Mouse (Mus musculus): ENCODE results near the gene Cfap300. TPM values are rescaled to one million over a fixed set of nuclear protein-coding genes. Genes with fewer than 3 reads are reported as not detected.

The Cfap300 gene
- polyA plus RNA-seq, 1 experiment from 2014 or later: 14.0 TPM

GRCm38 (mm10) chr9:8017253-8017913 lies 25.2 kb downstream of the Cfap300 start:
- no peak overlapping the region for H3K4me2 ChIP-seq (replicated peaks)
- no peaks in the 10 kb centered on the region for H3K9me3 ChIP-seq
- ATAC-seq (ENCODE audit: low FRiP score, low read depth): no peak
- H3K36me3 ChIP-seq: no peaks in the 10 kb centered on the region
- H3K4me1 ChIP-seq: no peaks in the 10 kb centered on the region
- WGBS: 51% methylated on average over 17 of the region's 20 CpGs
- no peak overlapping the region for H3K4me3 ChIP-seq
- no peak overlapping the region for H3K9ac ChIP-seq
- no peak overlapping the region for H3K27ac ChIP-seq
- no peaks in the 10 kb centered on the region for H3K27me3 ChIP-seq (replicated peaks)

GRCm38 (mm10) chr9:8004370-8004991 lies 38.1 kb downstream of the Cfap300 start, which contains the start of gene Yap1:
Yap1 (minus strand) TSS chr9:8004596.
- H3K27ac ChIP-seq: peak within 1 kb of the TSS; percentile 68
- H3K4me2 ChIP-seq (replicated peaks): peak within 1 kb of the TSS; percentile 86
- H3K27me3 ChIP-seq (replicated peaks): no peaks in the 10 kb centered on the region; the same call in 1 of the 2 replicates
- no peaks in the 10 kb centered on the region for H3K36me3 ChIP-seq
- 1% methylated on average over 76 of the region's 79 CpGs for WGBS
- H3K9me3 ChIP-seq: no peaks in the 10 kb centered on the region
- peak within 1 kb of the TSS; percentile 83 for H3K9ac ChIP-seq
- H3K4me1 ChIP-seq: peaks cover 3% of the 10 kb centered on the region; the same call in 1 of the 2 replicates
- H3K4me3 ChIP-seq: peak within 1 kb of the TSS; percentile 87
- peak; percentile 85 for ATAC-seq (ENCODE audit: low FRiP score, low read depth)

- peak overlapping the region; percentile 86 for H3K4me2 ChIP-seq (replicated peaks)
- peaks cover 3% of the 10 kb centered on the region for H3K4me1 ChIP-seq
- peak overlapping the region; percentile 83 for H3K9ac ChIP-seq
- H3K36me3 ChIP-seq: no peaks in the 10 kb centered on the region
- no peaks in the 10 kb centered on the region for H3K9me3 ChIP-seq
- H3K27me3 ChIP-seq (replicated peaks): no peaks in the 10 kb centered on the region; the same call in 1 of the 2 replicates
- H3K4me3 ChIP-seq: peak overlapping the region; percentile 87
- ATAC-seq (ENCODE audit: low FRiP score, low read depth): peak; percentile 75
- WGBS: under 1% methylated on average over 80 of the region's 82 CpGs
- peak overlapping the region; percentile 68 for H3K27ac ChIP-seq
These were observed 39.0 kb downstream of the Cfap300 start for GRCm38 (mm10) chr9:8003301-8004271.

- Histone ChIP-seq H3K9ac (peak overlapping the region; percentile 83), H3K4me2 (replicated peaks) (peak overlapping the region; percentile 86), H3K9me3 (no peaks in the 10 kb centered on the region), H3K27ac (no peak overlapping the region), H3K4me1 (peaks cover 3% of the 10 kb centered on the region), H3K36me3 (no peaks in the 10 kb centered on the region), H3K27me3 (replicated peaks) (no peaks in the 10 kb centered on the region; the same call in 1 of the 2 replicates), H3K4me3 (peak overlapping the region; percentile 87)
- 3% methylated on average over 12 of the region's 12 CpGs for WGBS
- no peak for ATAC-seq (ENCODE audit: low FRiP score, low read depth)
These were observed 39.8 kb downstream of the Cfap300 start for GRCm38 (mm10) chr9:8002806-8003205.

- 32% methylated on average over 7 of the region's 7 CpGs for WGBS
- Histone ChIP-seq H3K36me3 (no peaks in the 10 kb centered on the region), H3K4me3 (no peak overlapping the region)
These were observed 41.3 kb downstream of the Cfap300 start for GRCm38 (mm10) chr9:8001352-8001751.

GRCm38 (mm10) chr9:7994275-7994674 lies 48.3 kb downstream of the Cfap300 start:
- ATAC-seq (ENCODE audit: low FRiP score, low read depth): 0 out of 2 replicates have a peak, but pooled peaks have one; percentile 22
- Histone ChIP-seq H3K27ac (no peak overlapping the region), H3K4me1 (no peaks in the 10 kb centered on the region; the same call in 1 of the 2 replicates), H3K4me3 (no peak overlapping the region), H3K9me3 (no peaks in the 10 kb centered on the region), H3K9ac (no peak overlapping the region), H3K36me3 (no peaks in the 10 kb centered on the region), H3K27me3 (replicated peaks) (no peaks in the 10 kb centered on the region), H3K4me2 (replicated peaks) (no peak overlapping the region)
- WGBS: 74% methylated on average over 5 of the region's 5 CpGs

More at GRCm38 (mm10) chr9:8001352-8001751, 41.3 kb downstream of the Cfap300 start:
- Histone ChIP-seq H3K9me3 (no peaks in the 10 kb centered on the region), H3K27ac (no peak overlapping the region), H3K4me2 (replicated peaks) (peak overlapping the region; percentile 39; the same call in 1 of the 2 replicates), H3K4me1 (peaks cover 3% of the 10 kb centered on the region), H3K27me3 (replicated peaks) (no peaks in the 10 kb centered on the region; the same call in 1 of the 2 replicates), H3K9ac (no peak overlapping the region)
- ATAC-seq (ENCODE audit: low FRiP score, low read depth): no peak

- no peaks in the 10 kb centered on the region for H3K27me3 ChIP-seq (replicated peaks)
- H3K4me3 ChIP-seq: no peak overlapping the region
- no peak overlapping the region for H3K27ac ChIP-seq
- 81% methylated on average over 3 of the region's 3 CpGs for WGBS
- H3K9me3 ChIP-seq: no peaks in the 10 kb centered on the region
- H3K36me3 ChIP-seq: peaks cover 5% of the 10 kb centered on the region; the same call in 1 of the 2 replicates
- H3K4me2 ChIP-seq (replicated peaks): no peak overlapping the region
- no peak for ATAC-seq (ENCODE audit: low FRiP score, low read depth)
- no peaks in the 10 kb centered on the region for H3K4me1 ChIP-seq
- no peak overlapping the region for H3K9ac ChIP-seq
These were observed 50.0 kb downstream of the Cfap300 start for GRCm38 (mm10) chr9:7992651-7993050.

- 88% methylated on average over 4 of the region's 4 CpGs for WGBS
- no peak for ATAC-seq (ENCODE audit: low FRiP score, low read depth)
- no peaks in the 10 kb centered on the region for H3K27me3 ChIP-seq (replicated peaks)
These were observed 51.7 kb downstream of the Cfap300 start for GRCm38 (mm10) chr9:7990897-7991296.

GRCm38 (mm10) chr9:7987119-7987518 lies 55.5 kb downstream of the Cfap300 start:
- ATAC-seq (ENCODE audit: low FRiP score, low read depth): no peak

More at GRCm38 (mm10) chr9:7990897-7991296, 51.7 kb downstream of the Cfap300 start:
- Histone ChIP-seq H3K9me3 (no peaks in the 10 kb centered on the region), H3K27ac (no peak overlapping the region), H3K9ac (no peak overlapping the region), H3K36me3 (peaks cover 5% of the 10 kb centered on the region; the same call in 1 of the 2 replicates), H3K4me3 (no peak overlapping the region), H3K4me2 (replicated peaks) (no peak overlapping the region), H3K4me1 (no peaks in the 10 kb centered on the region)

GRCm38 (mm10) chr9:7984287-7984686 lies 58.3 kb downstream of the Cfap300 start:
- no peak overlapping the region for H3K9ac ChIP-seq
- ATAC-seq (ENCODE audit: low FRiP score, low read depth): no peak
- H3K4me1 ChIP-seq: no peaks in the 10 kb centered on the region
- no peak overlapping the region for H3K4me2 ChIP-seq (replicated peaks)
- H3K9me3 ChIP-seq: no peaks in the 10 kb centered on the region
- H3K4me3 ChIP-seq: no peak overlapping the region
- H3K36me3 ChIP-seq: peaks cover 5% of the 10 kb centered on the region; the same call in 1 of the 2 replicates
- H3K27ac ChIP-seq: no peak overlapping the region
- no peaks in the 10 kb centered on the region for H3K27me3 ChIP-seq (replicated peaks)
- WGBS: 73% methylated on average over 4 of the region's 4 CpGs

More at GRCm38 (mm10) chr9:7987119-7987518, 55.5 kb downstream of the Cfap300 start:
- H3K4me3 ChIP-seq: no peak overlapping the region
- H3K4me2 ChIP-seq (replicated peaks): no peak overlapping the region
- no peaks in the 10 kb centered on the region for H3K9me3 ChIP-seq
- peaks cover 5% of the 10 kb centered on the region; the same call in 1 of the 2 replicates for H3K36me3 ChIP-seq
- no peak overlapping the region for H3K9ac ChIP-seq
- no peaks in the 10 kb centered on the region for H3K27me3 ChIP-seq (replicated peaks)
- H3K4me1 ChIP-seq: no peaks in the 10 kb centered on the region
- 88% methylated on average over 5 of the region's 5 CpGs for WGBS
- H3K27ac ChIP-seq: no peak overlapping the region

GRCm38 (mm10) chr9:7983665-7984064 lies 59.0 kb downstream of the Cfap300 start:
- no peaks in the 10 kb centered on the region for H3K27me3 ChIP-seq (replicated peaks)
- H3K9me3 ChIP-seq: no peaks in the 10 kb centered on the region
- H3K4me3 ChIP-seq: no peak overlapping the region
- H3K4me1 ChIP-seq: no peaks in the 10 kb centered on the region
- no peak for ATAC-seq (ENCODE audit: low FRiP score, low read depth)
- no peak overlapping the region for H3K27ac ChIP-seq
- no peak overlapping the region for H3K9ac ChIP-seq
- WGBS: 21% methylated on average over 2 of the region's 2 CpGs
- H3K4me2 ChIP-seq (replicated peaks): no peak overlapping the region
- H3K36me3 ChIP-seq: peaks cover 5% of the 10 kb centered on the region; the same call in 1 of the 2 replicates

Data from neural tube, embryonic 12.5 days (tissue).